Mouse (Mus musculus): Measurements from ENCODE around the gene Pdia6. TPM values are rescaled to one million over a fixed set of nuclear protein-coding genes. Genes with fewer than 3 reads are reported as not detected.

Gene Pdia6
- 652 and 680 TPM in 2 replicates for polyA plus RNA-seq (2015; fragmentation: Nextera tagmentation; extraction: Ambion mirVana)

DNA sequence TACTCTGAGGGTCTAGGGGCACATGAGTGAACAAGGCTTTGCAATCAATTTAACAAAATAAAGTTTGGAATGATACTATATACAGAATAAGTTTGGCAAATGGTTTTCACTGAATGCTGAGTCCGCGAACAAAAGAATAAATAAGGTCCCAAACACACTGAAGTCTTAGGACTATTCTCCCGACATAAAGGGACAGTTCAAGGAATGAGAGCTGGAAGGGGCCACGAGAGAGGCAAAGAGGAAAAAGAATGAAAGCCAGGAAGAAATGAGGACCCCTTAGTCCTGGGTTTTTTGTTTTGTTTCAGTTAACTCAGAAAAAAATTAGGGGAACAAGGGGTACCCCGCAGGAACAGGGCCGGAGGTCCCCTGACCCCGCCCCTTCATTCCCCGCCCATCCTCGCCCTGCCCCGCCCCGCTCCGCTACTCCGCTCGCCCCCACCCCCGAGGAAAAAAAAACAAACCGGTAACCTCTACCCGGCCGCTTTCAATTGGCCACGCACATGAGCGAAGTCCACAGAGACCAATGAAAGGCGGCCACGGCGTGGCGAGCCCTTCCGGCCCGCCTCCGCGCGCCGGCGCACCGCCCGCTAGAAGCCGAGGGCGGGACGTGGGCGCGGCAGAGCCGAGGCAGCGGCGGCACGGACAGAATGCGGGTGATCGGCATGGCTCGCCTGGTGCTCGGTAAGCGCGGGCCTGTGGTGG is at the start of gene Pdia6:
Gene Pdia6 (plus strand): TSS at position 575 of the 702 bp plus-strand sequence.
- peak; percentile 99 for ATAC-seq (ENCODE audit: low FRiP score, low read depth)
- H3K4me3 ChIP-seq = peak within 1 kb of the TSS; percentile 96
- no peaks in the 10 kb centered on the region for H3K27me3 ChIP-seq
- H3K27ac ChIP-seq = peak within 1 kb of the TSS; percentile 82
- H3K9me3 ChIP-seq = no peaks in the 10 kb centered on the region
- peaks cover 32% of the 10 kb centered on the region for H3K4me1 ChIP-seq
- peak within 1 kb of the TSS; percentile 94 for H3K9ac ChIP-seq
- peaks cover 25% of the 10 kb centered on the region for H3K36me3 ChIP-seq
- 1% methylated on average over 47 of the region's 48 CpGs for WGBS
- H3K4me2 ChIP-seq (replicated peaks) = peak within 1 kb of the TSS; percentile 86

DNA sequence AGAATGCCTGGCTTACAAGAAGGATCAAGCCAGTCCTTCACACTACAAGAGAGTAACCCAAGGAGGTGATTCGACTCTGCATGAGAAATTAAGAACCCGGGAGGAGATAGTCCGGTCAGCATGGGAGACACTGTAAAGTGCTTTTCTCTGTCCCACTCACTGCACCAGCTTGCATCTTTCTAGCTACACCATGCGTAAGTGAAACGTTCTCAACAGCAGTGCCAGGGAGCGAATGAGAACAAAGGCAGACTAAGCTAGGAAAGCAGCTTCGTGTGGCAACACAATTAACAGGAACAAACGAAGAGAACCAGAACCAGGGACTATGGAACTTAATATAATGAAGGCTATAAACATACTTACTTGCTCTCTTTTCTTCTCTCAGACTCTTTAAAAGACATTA is 48.0 kb upstream of the Pdia6 start:
- H3K9ac ChIP-seq = no peak overlapping the region
- no peak for ATAC-seq (ENCODE audit: low FRiP score, low read depth)
- WGBS = 51% methylated on average over 8 of the region's 8 CpGs
- H3K36me3 ChIP-seq = no peaks in the 10 kb centered on the region
- H3K4me1 ChIP-seq = peaks cover 11% of the 10 kb centered on the region; the same call in 1 of the 2 replicates
- no peak overlapping the region for H3K27ac ChIP-seq
- H3K9me3 ChIP-seq = no peaks in the 10 kb centered on the region
- H3K27me3 ChIP-seq = 0 out of 2 replicates have a peak, but pooled peaks cover 7% of the 10 kb centered on the region
- H3K4me3 ChIP-seq = no peak overlapping the region
- H3K4me2 ChIP-seq (replicated peaks) = no peak overlapping the region

DNA sequence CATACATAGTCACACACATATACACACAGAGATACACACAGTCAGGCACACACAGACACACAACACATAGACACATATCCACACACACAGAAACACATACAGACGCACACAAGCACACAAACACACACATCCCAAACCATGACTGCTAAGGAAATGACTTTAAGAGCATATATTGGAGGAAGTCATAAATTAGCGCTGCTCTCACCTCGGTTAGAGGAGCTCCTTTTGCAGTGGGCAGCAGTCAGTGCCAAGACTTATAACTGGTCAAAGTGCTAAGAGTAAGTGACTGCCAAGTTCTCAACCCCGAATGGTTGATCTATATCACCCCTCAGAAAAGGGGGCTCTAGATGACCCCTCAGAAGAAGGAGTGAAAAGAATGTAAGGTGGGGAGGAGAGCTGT is 47.2 kb upstream of the Pdia6 start:
- Histone ChIP-seq H3K27ac (no peak overlapping the region), H3K4me3 (no peak overlapping the region), H3K4me2 (replicated peaks) (no peak overlapping the region), H3K36me3 (no peaks in the 10 kb centered on the region), H3K9ac (no peak overlapping the region), H3K27me3 (0 out of 2 replicates have a peak, but pooled peaks cover 7% of the 10 kb centered on the region), H3K9me3 (no peaks in the 10 kb centered on the region), H3K4me1 (peaks cover 11% of the 10 kb centered on the region; the same call in 1 of the 2 replicates)
- 39% methylated on average over 4 of the region's 4 CpGs for WGBS
- no peak for ATAC-seq (ENCODE audit: low FRiP score, low read depth)

DNA sequence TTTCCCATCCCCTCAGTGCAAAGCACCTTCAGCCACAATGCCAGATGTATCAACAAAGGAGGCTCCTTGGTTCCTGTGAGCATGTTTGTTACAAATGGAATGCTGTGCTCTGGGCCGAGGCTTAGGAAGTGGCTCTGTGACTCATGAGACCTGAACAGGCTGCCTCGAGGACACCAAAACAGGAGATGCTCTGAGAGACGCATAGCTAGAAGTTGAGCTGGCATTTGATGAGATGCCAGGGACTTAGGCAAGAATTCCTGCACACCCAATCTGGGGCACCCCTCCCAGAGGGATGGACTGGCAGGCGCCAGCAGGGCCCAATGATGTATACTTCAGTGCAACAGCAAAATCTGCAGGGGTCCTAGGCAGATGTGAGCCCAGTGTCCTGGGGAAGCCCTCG is 45.7 kb upstream of the Pdia6 start:
- Histone ChIP-seq H3K4me3 (no peak overlapping the region), H3K27me3 (0 out of 2 replicates have a peak, but pooled peaks cover 10% of the 10 kb centered on the region), H3K4me2 (replicated peaks) (no peak overlapping the region), H3K9me3 (no peaks in the 10 kb centered on the region), H3K4me1 (peaks cover 11% of the 10 kb centered on the region; the same call in 1 of the 2 replicates), H3K27ac (no peak overlapping the region), H3K9ac (no peak overlapping the region), H3K36me3 (no peaks in the 10 kb centered on the region)
- ATAC-seq (ENCODE audit: low FRiP score, low read depth) = no peak
- 74% methylated on average over 5 of the region's 5 CpGs for WGBS

DNA sequence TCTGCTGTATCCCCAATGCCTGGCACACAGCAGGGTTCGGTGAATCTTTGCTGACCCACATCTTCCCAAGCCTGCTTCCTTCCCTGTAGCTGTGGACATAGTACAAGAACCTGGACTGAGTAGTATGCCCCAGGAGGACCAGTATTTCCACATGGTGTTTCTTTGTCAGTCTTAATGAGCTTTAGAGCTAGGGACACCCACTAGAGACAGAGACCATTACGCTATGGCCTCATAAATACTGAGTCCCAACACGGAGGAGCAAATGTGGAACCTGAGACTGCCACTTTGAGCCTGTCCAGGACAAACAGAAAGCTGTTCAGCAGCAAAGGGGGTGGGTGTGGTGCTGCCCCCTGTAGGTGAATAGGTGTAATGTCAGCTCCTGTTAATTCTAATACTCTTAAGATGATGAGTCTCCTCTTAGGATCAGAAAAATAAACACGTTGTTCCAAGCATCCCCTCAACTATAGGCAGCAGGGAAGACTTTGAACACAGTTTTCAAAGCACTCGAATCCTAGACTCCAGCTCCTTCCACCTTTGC is 44.4 kb upstream of the Pdia6 start:
- Histone ChIP-seq H3K9ac (no peak overlapping the region), H3K27me3 (peaks cover 16% of the 10 kb centered on the region; the same call in 1 of the 2 replicates), H3K27ac (no peak overlapping the region), H3K36me3 (no peaks in the 10 kb centered on the region), H3K4me3 (no peak overlapping the region), H3K9me3 (no peaks in the 10 kb centered on the region), H3K4me2 (replicated peaks) (no peak overlapping the region), H3K4me1 (peaks cover 11% of the 10 kb centered on the region; the same call in 1 of the 2 replicates)
- no peak for ATAC-seq (ENCODE audit: low FRiP score, low read depth)
- 44% methylated on average over 5 of the region's 5 CpGs for WGBS

DNA sequence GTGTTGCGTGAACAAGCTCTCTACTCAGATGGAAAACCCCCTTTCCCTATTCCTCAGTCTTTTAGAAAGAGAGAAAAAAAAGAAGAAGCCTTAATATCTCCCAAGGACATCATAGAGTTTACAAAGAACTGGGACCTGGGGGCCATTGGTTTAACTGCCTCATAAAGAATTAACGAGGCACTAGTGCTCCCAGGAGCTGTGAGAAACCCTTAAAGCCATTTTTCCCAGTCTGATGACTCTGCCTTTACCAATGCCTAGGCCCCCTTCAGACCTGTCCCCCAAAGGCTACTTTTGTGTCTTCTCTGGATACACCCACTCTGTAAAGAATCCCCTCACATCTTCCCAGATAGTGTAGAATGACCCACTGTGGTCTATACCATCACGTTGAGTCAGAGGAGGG is 43.3 kb upstream of the Pdia6 start:
- H3K4me2 ChIP-seq (replicated peaks) = no peak overlapping the region
- H3K9me3 ChIP-seq = no peaks in the 10 kb centered on the region
- H3K27ac ChIP-seq = no peak overlapping the region
- WGBS = 30% methylated on average over 3 of the region's 3 CpGs
- peaks cover 8% of the 10 kb centered on the region; the same call in 1 of the 2 replicates for H3K4me1 ChIP-seq
- ATAC-seq (ENCODE audit: low FRiP score, low read depth) = no peak; the same call in 1 of the 2 replicates
- H3K4me3 ChIP-seq = no peak overlapping the region
- H3K9ac ChIP-seq = no peak overlapping the region
- H3K27me3 ChIP-seq = peaks cover 16% of the 10 kb centered on the region; the same call in 1 of the 2 replicates
- no peaks in the 10 kb centered on the region for H3K36me3 ChIP-seq

DNA sequence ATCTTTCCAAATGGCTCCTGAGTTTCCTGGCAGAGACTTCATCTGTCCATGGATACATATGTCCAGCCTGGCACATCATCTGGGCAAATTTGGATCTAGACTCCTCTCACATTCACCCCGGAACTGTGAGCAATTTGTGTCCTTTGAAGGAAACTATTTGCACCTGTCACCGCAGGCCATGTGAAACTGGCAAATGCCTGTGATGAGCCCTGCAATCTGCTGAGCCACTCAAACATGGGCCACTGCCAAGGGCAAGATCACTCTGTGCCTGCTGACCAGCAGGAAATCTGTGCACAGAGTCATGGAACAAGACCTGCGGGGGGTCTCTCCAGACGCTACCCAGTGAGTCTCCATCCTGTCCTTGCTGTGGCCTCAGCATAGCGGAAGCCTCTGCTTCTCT is 41.3 kb upstream of the Pdia6 start:
- 78% methylated on average over 5 of the region's 5 CpGs for WGBS
- H3K27ac ChIP-seq = no peak overlapping the region
- H3K9me3 ChIP-seq = no peaks in the 10 kb centered on the region
- H3K27me3 ChIP-seq = peaks cover 16% of the 10 kb centered on the region; the same call in 1 of the 2 replicates
- peaks cover 4% of the 10 kb centered on the region; the same call in 1 of the 2 replicates for H3K4me1 ChIP-seq
- ATAC-seq (ENCODE audit: low FRiP score, low read depth) = no peak
- H3K9ac ChIP-seq = no peak overlapping the region
- no peak overlapping the region for H3K4me2 ChIP-seq (replicated peaks)
- no peaks in the 10 kb centered on the region for H3K36me3 ChIP-seq
- H3K4me3 ChIP-seq = no peak overlapping the region

DNA sequence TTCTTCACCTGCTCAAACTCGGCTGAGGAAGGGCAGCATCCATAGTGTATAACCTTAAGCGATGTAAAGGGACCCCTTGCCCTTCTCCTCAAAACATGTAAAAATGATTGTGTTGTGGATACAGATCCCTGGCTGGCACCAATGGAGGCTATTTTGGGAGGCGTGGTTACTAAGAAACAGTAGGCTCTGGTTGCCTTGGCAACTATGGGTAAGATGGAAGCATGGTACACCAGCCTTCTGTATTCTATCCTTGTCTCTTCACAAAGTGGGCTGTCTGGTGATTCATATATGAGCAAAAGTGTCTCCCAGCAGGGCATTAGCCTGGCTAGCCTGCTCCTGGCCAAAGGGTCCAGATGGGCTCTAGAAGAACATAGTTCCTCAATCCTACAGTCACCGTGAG is 38.4 kb upstream of the Pdia6 start:
- no peak overlapping the region for H3K27ac ChIP-seq
- peaks cover 4% of the 10 kb centered on the region; the same call in 1 of the 2 replicates for H3K4me1 ChIP-seq
- no peak for ATAC-seq (ENCODE audit: low FRiP score, low read depth)
- H3K9ac ChIP-seq = no peak overlapping the region
- no peak overlapping the region for H3K4me2 ChIP-seq (replicated peaks)
- 84% methylated on average over 4 of the region's 4 CpGs for WGBS
- H3K27me3 ChIP-seq = peaks cover 10% of the 10 kb centered on the region; the same call in 1 of the 2 replicates
- no peak overlapping the region for H3K4me3 ChIP-seq
- no peaks in the 10 kb centered on the region for H3K9me3 ChIP-seq
- no peaks in the 10 kb centered on the region for H3K36me3 ChIP-seq

DNA sequence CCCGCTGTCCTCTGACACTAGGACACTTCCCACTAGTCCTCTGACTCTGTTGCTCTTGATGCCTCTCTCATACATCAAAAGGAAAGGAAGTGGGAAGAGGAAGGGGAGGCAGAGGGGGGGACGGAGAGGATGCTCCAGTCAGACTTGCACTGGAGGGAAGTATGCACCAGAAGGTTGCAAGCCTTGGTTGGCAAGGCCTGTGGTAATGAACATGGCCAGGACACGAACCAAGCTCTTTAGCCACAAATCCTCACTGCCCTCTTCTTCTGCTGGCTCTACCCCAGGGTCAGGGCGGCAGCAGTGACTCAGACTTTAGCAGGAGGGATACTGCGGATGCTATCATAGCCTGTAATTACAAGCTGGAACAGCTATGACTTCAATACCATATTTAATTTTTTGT is 35.8 kb upstream of the Pdia6 start:
- no peak overlapping the region for H3K9ac ChIP-seq
- H3K9me3 ChIP-seq = no peaks in the 10 kb centered on the region
- no peak overlapping the region for H3K27ac ChIP-seq
- ATAC-seq (ENCODE audit: low FRiP score, low read depth) = no peak
- WGBS = 73% methylated on average over 5 of the region's 5 CpGs
- no peaks in the 10 kb centered on the region for H3K36me3 ChIP-seq
- H3K4me3 ChIP-seq = no peak overlapping the region
- no peak overlapping the region for H3K4me2 ChIP-seq (replicated peaks)
- no peaks in the 10 kb centered on the region for H3K4me1 ChIP-seq
- peaks cover 7% of the 10 kb centered on the region; the same call in 1 of the 2 replicates for H3K27me3 ChIP-seq

DNA sequence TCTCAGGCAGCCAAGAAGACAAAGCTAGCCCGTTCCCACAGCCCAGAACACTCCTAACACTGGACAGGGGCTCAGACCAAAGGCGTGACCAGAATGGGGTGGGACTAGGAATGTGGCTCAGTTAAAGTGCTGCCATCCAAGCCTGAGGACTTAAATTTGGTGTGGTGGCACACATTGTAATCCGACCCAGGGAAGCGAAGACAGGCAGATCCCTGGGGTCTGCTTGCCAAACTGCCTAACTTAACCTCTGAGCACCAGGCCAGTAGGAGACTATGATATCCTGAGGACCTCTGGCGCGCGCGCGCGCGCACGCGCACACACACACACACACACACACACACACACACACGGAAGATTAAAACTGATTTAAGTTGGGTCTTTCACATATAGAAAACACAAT is 34.8 kb upstream of the Pdia6 start:
- H3K27me3 ChIP-seq = peaks cover 5% of the 10 kb centered on the region; the same call in 1 of the 2 replicates
- ATAC-seq (ENCODE audit: low FRiP score, low read depth) = no peak
- no peaks in the 10 kb centered on the region for H3K36me3 ChIP-seq
- 80% methylated on average over 14 of the region's 14 CpGs for WGBS
- H3K4me1 ChIP-seq = no peaks in the 10 kb centered on the region
- H3K4me2 ChIP-seq (replicated peaks) = no peak overlapping the region
- H3K27ac ChIP-seq = no peak overlapping the region
- H3K9me3 ChIP-seq = no peaks in the 10 kb centered on the region
- H3K4me3 ChIP-seq = no peak overlapping the region
- H3K9ac ChIP-seq = no peak overlapping the region

DNA sequence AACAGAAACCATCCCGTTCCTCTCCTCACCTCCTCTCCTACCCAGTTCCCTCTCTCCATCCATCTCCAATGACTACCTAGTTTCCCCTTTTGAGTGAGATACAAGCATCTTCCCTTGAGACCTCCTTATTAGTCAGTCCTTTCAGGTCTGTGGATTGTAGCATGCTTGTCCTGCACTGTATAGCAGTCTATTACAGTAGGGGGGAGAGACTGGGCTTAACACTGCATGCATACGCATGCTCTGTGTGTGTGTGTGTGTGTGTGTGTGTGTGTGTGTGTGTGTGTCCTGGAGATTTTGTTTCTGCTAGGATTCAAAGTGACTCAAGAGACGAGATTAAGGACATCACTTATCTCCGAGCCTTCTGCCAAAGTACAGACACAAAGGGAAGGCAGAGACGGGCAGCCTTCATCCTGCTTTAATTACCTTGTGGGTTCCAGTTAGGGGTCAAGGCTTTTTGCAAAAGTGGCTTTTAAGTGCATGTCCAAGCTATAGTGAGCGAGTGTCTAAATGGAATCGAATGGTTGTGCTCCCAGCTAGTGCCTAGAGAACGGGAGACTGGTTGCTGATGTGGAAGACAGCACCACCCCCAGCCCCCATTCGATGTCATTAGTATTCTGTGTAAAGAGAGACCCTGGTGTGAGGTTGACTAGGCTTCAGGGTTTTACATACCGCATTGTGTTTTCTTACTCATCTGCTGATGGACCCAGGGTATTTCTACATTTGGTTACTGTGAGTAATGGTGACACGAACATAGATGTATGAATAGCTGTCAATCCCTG is 30.6 kb upstream of the Pdia6 start:
- H3K9me3 ChIP-seq = no peaks in the 10 kb centered on the region
- no peaks in the 10 kb centered on the region for H3K27me3 ChIP-seq
- H3K9ac ChIP-seq = no peak overlapping the region
- H3K4me3 ChIP-seq = no peak overlapping the region
- 46% methylated on average over 11 of the region's 11 CpGs for WGBS
- ATAC-seq (ENCODE audit: low FRiP score, low read depth) = no peak
- H3K4me2 ChIP-seq (replicated peaks) = no peak overlapping the region
- no peaks in the 10 kb centered on the region for H3K36me3 ChIP-seq
- H3K27ac ChIP-seq = no peak overlapping the region
- peaks cover 10% of the 10 kb centered on the region for H3K4me1 ChIP-seq
